Mouse (Mus musculus): ENCODE data around the gene Svs4.

DNA sequence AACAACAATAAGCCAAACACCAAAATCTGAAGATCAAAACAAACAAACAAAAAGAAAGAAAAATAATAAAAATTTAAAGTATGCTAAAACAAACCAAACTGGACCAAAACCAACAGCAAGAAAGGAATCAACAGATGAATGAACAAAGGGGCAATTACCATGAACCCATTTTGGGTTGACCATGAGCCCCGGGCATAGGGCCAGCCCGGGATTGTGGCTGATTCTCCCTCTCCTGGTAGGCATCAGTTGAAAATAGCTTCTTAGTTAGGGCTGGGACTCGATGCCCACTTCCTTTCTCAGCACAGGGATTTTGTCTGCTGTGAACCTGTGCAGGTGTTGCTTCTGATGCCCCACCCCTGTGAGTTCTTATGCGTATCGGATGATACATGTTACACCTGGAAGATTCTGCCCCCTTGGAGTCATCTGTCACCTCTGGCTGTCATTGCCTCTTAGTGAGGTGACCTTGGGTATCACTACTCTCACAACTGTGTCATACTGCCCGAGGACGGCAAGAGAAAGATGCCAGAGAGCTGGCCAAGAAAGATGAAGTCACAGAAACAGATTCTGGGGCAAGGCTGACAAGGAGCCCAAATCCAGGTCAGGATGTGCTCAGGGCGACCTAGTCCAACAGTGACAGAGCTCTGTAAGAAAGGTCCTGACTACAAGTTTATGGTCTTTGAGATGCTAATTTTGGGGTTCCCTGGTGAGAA, 49.7 kb downstream of the Svs4 start:
- no peak for TF ChIP-seq POLR2AphosphoS5 (IDR thresholded peaks at IDR 0.05; ENCODE audit: insufficient replicate concordance, low read depth, low read length)
- TF ChIP-seq CTCF (IDR thresholded peaks at IDR 0.05; ENCODE audit: low read depth, low read length) = no peak
- no peak for TF ChIP-seq TAL1 (conservative IDR thresholded peaks at IDR 0.05; ENCODE audit: low read depth, low read length)
- no peak for TF ChIP-seq GATA1 (IDR thresholded peaks at IDR 0.05; ENCODE audit: borderline replicate concordance, low read length)

Measured in G1E (cell line).